Mouse (Mus musculus) liver, embryonic 13.5 days (tissue): ENCODE measurements around the gene Dpp7. TPM values are rescaled to one million over a fixed set of nuclear protein-coding genes. Genes with fewer than 3 reads are reported as not detected.
A peak's percentile ranks its signal among the peaks of the same experiment; 100 is the strongest.

Source experiments
- ATAC-seq: fragments of 200-750 bp; cut with Nextera tagmentation; 2 replicates; pipeline ENCODE4 v1.8.0; 2017; ENCODE audit warnings: low read depth, mild to moderate bottlenecking, moderate number of reproducible peaks, moderate library complexity
- DNase-seq: peaks from one replicate; pipeline ENCODE4 v3.0.0; 2022
- H3K27ac ChIP-seq: fragments of 300-500 bp; sonication (generic); 2 replicates; pipeline ENCODE4 v1.5.1; 2015; ENCODE audit warnings: moderate library complexity, mild to moderate bottlenecking, inconsistent platforms
- H3K27me3 ChIP-seq: fragments of 300-500 bp; sonication (generic); 2 replicates; pipeline ENCODE4 v1.6.1; 2015; ENCODE audit warnings: mild to moderate bottlenecking, inconsistent platforms
- H3K36me3 ChIP-seq: fragments of 300-500 bp; sonication (generic); 2 replicates; pipeline ENCODE4 v1.6.1; 2015; ENCODE audit warnings: mild to moderate bottlenecking, inconsistent platforms
- H3K4me1 ChIP-seq: fragments of 300-500 bp; sonication (generic); replicated peaks from 2 replicates; pipeline ENCODE4 v1.6.1; 2015; ENCODE audit warnings: inconsistent platforms
- H3K4me2 ChIP-seq: fragments of 300-500 bp; sonication (generic); 2 replicates; pipeline ENCODE4 v1.6.1; 2015; ENCODE audit warnings: inconsistent platforms, mild to moderate bottlenecking, moderate library complexity
- H3K4me3 ChIP-seq: fragments of 300-500 bp; sonication (generic); replicated peaks from 2 replicates; pipeline ENCODE4 v1.5.1; 2015; ENCODE audit warnings: mild to moderate bottlenecking, inconsistent platforms
- H3K9ac ChIP-seq: fragments of 300-500 bp; sonication (generic); 2 replicates; pipeline ENCODE4 v1.6.1; 2015; ENCODE audit warnings: mild to moderate bottlenecking, inconsistent platforms
- H3K9me3 ChIP-seq: fragments of 300-500 bp; sonication (generic); replicated peaks from 2 replicates; pipeline ENCODE4 v1.6.1; 2016; ENCODE audit warnings: inconsistent platforms
- WGBS: fragments of 180-500 bp; shearing (Covaris S2); methylation state at CpG from one replicate; pipeline ENCODE4 v1.1.7; 2015; ENCODE audit not compliant: insufficient replicate concordance; 5-methylcytosine and 5-hydroxymethylcytosine counted together
- polyA plus RNA-seq: library from polyadenylated mRNA; unstranded; fragments of >200 nt; fragmentation: Nextera tagmentation; extraction: Ambion mirVana; gene quantifications from 2 replicates; pipeline ENCODE4 v1.2.1, GENCODE M21; 2015

The Dpp7 gene
- polyA plus RNA-seq, 1 experiment from 2014 or later: 9.0 TPM

- ATAC-seq (peak; percentile 59; the same call in 1 of the 2 replicates), DNase-seq (no peak)
- Histone ChIP-seq H3K27ac (no peak within 1 kb of the TSS), H3K4me1 (peaks cover 19% of the 10 kb centered on the region), H3K9me3 (no peaks in the 10 kb centered on the region), H3K36me3 (no peaks in the 10 kb centered on the region), H3K4me2 (peak within 1 kb of the TSS; percentile 72), H3K4me3 (peak within 1 kb of the TSS; percentile 51), H3K27me3 (peaks cover 81% of the 10 kb centered on the region), H3K9ac (no peak within 1 kb of the TSS)
- WGBS: 2% methylated on average over 57 of the region's 57 CpGs
Observed at GRCm38 (mm10) chr2:25395721-25396596, 39.8 kb upstream of the Dpp7 start, which contains the start of gene Entpd2. Gene Entpd2, plus strand, starts transcription at chr2:25395874.

- H3K27me3 ChIP-seq: peaks cover 67% of the 10 kb centered on the region
- DNase-seq (no peak), ATAC-seq (no peak)
- no peak overlapping the region for H3K9ac ChIP-seq
- no peak overlapping the region for H3K4me2 ChIP-seq
- 46% methylated on average over 3 of the region's 3 CpGs for WGBS
- H3K36me3 ChIP-seq: no peaks in the 10 kb centered on the region
- no peaks in the 10 kb centered on the region for H3K9me3 ChIP-seq
- no peak overlapping the region for H3K4me3 ChIP-seq
- peaks cover 15% of the 10 kb centered on the region for H3K4me1 ChIP-seq
- H3K27ac ChIP-seq: no peak overlapping the region
Observed at GRCm38 (mm10) chr2:25394281-25395221, 38.4 kb upstream of the Dpp7 start.

- DNase-seq: no peak
- Histone ChIP-seq H3K4me3 (no peak overlapping the region), H3K27ac (no peak overlapping the region), H3K4me2 (no peak overlapping the region), H3K9ac (no peak overlapping the region), H3K4me1 (peaks cover 12% of the 10 kb centered on the region), H3K36me3 (no peaks in the 10 kb centered on the region), H3K27me3 (peaks cover 34% of the 10 kb centered on the region), H3K9me3 (no peaks in the 10 kb centered on the region)
- no peak for ATAC-seq
- WGBS: 64% methylated on average over 5 of the region's 5 CpGs
Observed at GRCm38 (mm10) chr2:25391266-25391665, 35.1 kb upstream of the Dpp7 start.

- no peak overlapping the region for H3K4me2 ChIP-seq
- no peaks in the 10 kb centered on the region for H3K36me3 ChIP-seq
- H3K27ac ChIP-seq: no peak overlapping the region
- WGBS: 51% methylated on average over 5 of the region's 5 CpGs
- H3K27me3 ChIP-seq: no peaks in the 10 kb centered on the region
- DNase-seq (no peak), ATAC-seq (no peak)
- H3K4me1 ChIP-seq: no peaks in the 10 kb centered on the region
- H3K4me3 ChIP-seq: no peak overlapping the region
- H3K9ac ChIP-seq: no peak overlapping the region
- no peaks in the 10 kb centered on the region for H3K9me3 ChIP-seq
Observed at GRCm38 (mm10) chr2:25384492-25384891, 28.3 kb upstream of the Dpp7 start.

- ATAC-seq (no peak), DNase-seq (no peak)
- Histone ChIP-seq H3K27me3 (no peaks in the 10 kb centered on the region), H3K4me2 (no peak overlapping the region), H3K9ac (no peak overlapping the region), H3K36me3 (peaks cover 47% of the 10 kb centered on the region), H3K4me3 (no peak overlapping the region), H3K4me1 (peaks cover 46% of the 10 kb centered on the region), H3K9me3 (no peaks in the 10 kb centered on the region), H3K27ac (no peak overlapping the region)
- 61% methylated on average over 4 of the region's 4 CpGs for WGBS
Observed at GRCm38 (mm10) chr2:25376589-25376988, 20.4 kb upstream of the Dpp7 start.

- Histone ChIP-seq H3K9ac (peak overlapping the region; percentile 81), H3K27ac (peak overlapping the region; percentile 87), H3K36me3 (peaks cover 43% of the 10 kb centered on the region), H3K4me1 (peaks cover 73% of the 10 kb centered on the region), H3K9me3 (no peaks in the 10 kb centered on the region), H3K4me3 (peak overlapping the region; percentile 88), H3K27me3 (no peaks in the 10 kb centered on the region; the same call in none of the 2 replicates), H3K4me2 (peak overlapping the region; percentile 99)
- 49% methylated on average over 2 of the region's 2 CpGs for WGBS
- ATAC-seq (no peak), DNase-seq (no peak)
Observed at GRCm38 (mm10) chr2:25373431-25373830, 17.3 kb upstream of the Dpp7 start.

- WGBS: under 1% methylated on average over 42 of the region's 42 CpGs
- peaks cover 37% of the 10 kb centered on the region for H3K36me3 ChIP-seq
- H3K27me3 ChIP-seq: no peaks in the 10 kb centered on the region; the same call in none of the 2 replicates
- DNase-seq (peak; percentile 47), ATAC-seq (peak; percentile 59)
- peak overlapping the region; percentile 99 for H3K4me2 ChIP-seq
- H3K9ac ChIP-seq: peak overlapping the region; percentile 81
- peaks cover 75% of the 10 kb centered on the region for H3K4me1 ChIP-seq
- peak overlapping the region; percentile 87 for H3K27ac ChIP-seq
- H3K9me3 ChIP-seq: no peaks in the 10 kb centered on the region
- peak overlapping the region; percentile 88 for H3K4me3 ChIP-seq
Observed at GRCm38 (mm10) chr2:25372644-25373391, 16.7 kb upstream of the Dpp7 start.

GRCm38 (mm10) chr2:25371764-25372643, 15.8 kb upstream of the Dpp7 start, which contains the start of gene Sapcd2:
Gene Sapcd2, plus strand, starts transcription at chr2:25372321.
- WGBS: 1% methylated on average over 65 of the region's 65 CpGs
- Histone ChIP-seq H3K4me1 (peaks cover 75% of the 10 kb centered on the region), H3K4me3 (peak within 1 kb of the TSS; percentile 88), H3K4me2 (peak within 1 kb of the TSS; percentile 99), H3K36me3 (peaks cover 29% of the 10 kb centered on the region), H3K27me3 (peaks cover 2% of the 10 kb centered on the region), H3K27ac (peak within 1 kb of the TSS; percentile 87), H3K9ac (peak within 1 kb of the TSS; percentile 81), H3K9me3 (no peaks in the 10 kb centered on the region)
- DNase-seq (peak; percentile 88), ATAC-seq (peak; percentile 83)

GRCm38 (mm10) chr2:25369996-25370395, 13.8 kb upstream of the Dpp7 start:
- peak overlapping the region; percentile 55 for H3K4me2 ChIP-seq
- H3K9me3 ChIP-seq: no peaks in the 10 kb centered on the region
- ATAC-seq (peak; percentile 73), DNase-seq (peak; percentile 62)
- peaks cover 9% of the 10 kb centered on the region for H3K36me3 ChIP-seq
- H3K4me1 ChIP-seq: peaks cover 66% of the 10 kb centered on the region
- peak overlapping the region; percentile 61 for H3K9ac ChIP-seq
- peak overlapping the region; percentile 18 for H3K4me3 ChIP-seq
- peak overlapping the region; percentile 87 for H3K27ac ChIP-seq
- 29% methylated on average over 3 of the region's 3 CpGs for WGBS
- peaks cover 16% of the 10 kb centered on the region for H3K27me3 ChIP-seq
